Mouse (Mus musculus): Measurements from ENCODE around the gene Plekhg6.

The Plekhg6 gene

GRCm38 (mm10) chr6:125353655-125354054 lies 26.9 kb downstream of the Plekhg6 start:
- no peak for DNase-seq (ENCODE audit: low read depth, low spot score)

- no peak for DNase-seq (ENCODE audit: low read depth, low spot score)
These were observed 27.4 kb downstream of the Plekhg6 start for GRCm38 (mm10) chr6:125353221-125353620.

- DNase-seq (ENCODE audit: low read depth, low spot score): no peak
These were observed 27.8 kb downstream of the Plekhg6 start for GRCm38 (mm10) chr6:125352811-125353210.

- DNase-seq (ENCODE audit: low read depth, low spot score): no peak
These were observed 28.6 kb downstream of the Plekhg6 start for GRCm38 (mm10) chr6:125352046-125352384.

- DNase-seq (ENCODE audit: low read depth, low spot score): no peak
These were observed 29.1 kb downstream of the Plekhg6 start for GRCm38 (mm10) chr6:125351368-125352045.

GRCm38 (mm10) chr6:125350995-125351324 lies 29.6 kb downstream of the Plekhg6 start:
- DNase-seq (ENCODE audit: low read depth, low spot score): no peak

- DNase-seq (ENCODE audit: low read depth, low spot score): no peak
These were observed 30.2 kb downstream of the Plekhg6 start for GRCm38 (mm10) chr6:125350231-125350994.

GRCm38 (mm10) chr6:125349575-125350230 lies 30.9 kb downstream of the Plekhg6 start:
- DNase-seq (ENCODE audit: low read depth, low spot score): peak; percentile 79

- DNase-seq (ENCODE audit: low read depth, low spot score): no peak
These were observed 31.6 kb downstream of the Plekhg6 start, which contains the start of gene Tnfrsf1a for GRCm38 (mm10) chr6:125348721-125349574. Gene Tnfrsf1a, plus strand, starts transcription at chr6:125349362.

- DNase-seq (ENCODE audit: low read depth, low spot score): no peak
These were observed 34.6 kb downstream of the Plekhg6 start for GRCm38 (mm10) chr6:125346029-125346428.

- DNase-seq (ENCODE audit: low read depth, low spot score): no peak
These were observed 35.0 kb downstream of the Plekhg6 start for GRCm38 (mm10) chr6:125345625-125346024.

- no peak for DNase-seq (ENCODE audit: low read depth, low spot score)
These were observed 35.7 kb downstream of the Plekhg6 start for GRCm38 (mm10) chr6:125344866-125345265.

- DNase-seq (ENCODE audit: low read depth, low spot score): no peak
These were observed 36.5 kb downstream of the Plekhg6 start for GRCm38 (mm10) chr6:125344084-125344483.

GRCm38 (mm10) chr6:125342198-125342597 lies 38.4 kb downstream of the Plekhg6 start:
- no peak for DNase-seq (ENCODE audit: low read depth, low spot score)

- no peak for DNase-seq (ENCODE audit: low read depth, low spot score)
These were observed 40.3 kb downstream of the Plekhg6 start for GRCm38 (mm10) chr6:125340244-125340643.

- no peak for DNase-seq (ENCODE audit: low read depth, low spot score)
These were observed 41.6 kb downstream of the Plekhg6 start for GRCm38 (mm10) chr6:125338791-125339660.

GRCm38 (mm10) chr6:125334356-125334755 lies 46.2 kb downstream of the Plekhg6 start:
- DNase-seq (ENCODE audit: low read depth, low spot score): no peak

- DNase-seq (ENCODE audit: low read depth, low spot score): no peak
These were observed 47.3 kb downstream of the Plekhg6 start for GRCm38 (mm10) chr6:125333112-125333899.

- DNase-seq (ENCODE audit: low read depth, low spot score): peak; percentile 73
These were observed 49.8 kb downstream of the Plekhg6 start for GRCm38 (mm10) chr6:125330626-125331326.
